Mouse (Mus musculus) Patski (cell line): ENCODE results near the gene Fbrsl1. TPM values are rescaled to one million over a fixed set of nuclear protein-coding genes. Genes with fewer than 3 reads are reported as not detected.
"Not testable (repeated sequence)": the region's sequence is repeated elsewhere in the genome, so short reads cannot be mapped to it uniquely, and the experiment has no call there.

Source experiments
- ATAC-seq: fragments of 100-300 bp; one replicate; pipeline ENCODE4 v1.8.0; 2021
- CTCF ChIA-PET: fragments of 350-600 bp; sonication (Branson Sonifier 250); formaldehyde crosslinking; loops from one replicate; lab custom pipeline; 2022; ENCODE audit warnings: inconsistent platforms; lab: Charles Lee
- POLR2A ChIA-PET: fragments of 350-600 bp; sonication (Branson Sonifier 250); formaldehyde crosslinking; loops from one replicate; lab custom pipeline; 2022; ENCODE audit warnings: antibody characterized with exemption, inconsistent platforms; lab: Charles Lee
- DNase-seq: peaks from one replicate; pipeline ENCODE4 v3.0.0-alpha.2; 2011; ENCODE audit warnings: low read depth, low spot score
- H3K27me3 ChIP-seq: fragments of 371-371 bp; one replicate; pipeline ENCODE4 v1.5.1; 2021
- CTCF ChIP-seq: fragments of 100-300 bp; IDR thresholded peaks from one replicate; pipeline ENCODE4 v1.5.1; 2021
- in situ Hi-C: fragments of 300-500 bp; cut with MboI; formaldehyde crosslinking; loops from 3 replicates; pipeline ENCODE4 v1.11.1; 2018; ENCODE audit warnings: low pct_unique_long_range_greater_than_20kb, mixed read lengths
- polyA plus RNA-seq: library from polyadenylated mRNA; unstranded; gene quantifications from one replicate; pipeline ENCODE4 v1.2.3, GENCODE M21; 2021

The Fbrsl1 gene
- polyA plus RNA-seq, 1 experiment from 2014 or later, result 33.6 TPM

DNA sequence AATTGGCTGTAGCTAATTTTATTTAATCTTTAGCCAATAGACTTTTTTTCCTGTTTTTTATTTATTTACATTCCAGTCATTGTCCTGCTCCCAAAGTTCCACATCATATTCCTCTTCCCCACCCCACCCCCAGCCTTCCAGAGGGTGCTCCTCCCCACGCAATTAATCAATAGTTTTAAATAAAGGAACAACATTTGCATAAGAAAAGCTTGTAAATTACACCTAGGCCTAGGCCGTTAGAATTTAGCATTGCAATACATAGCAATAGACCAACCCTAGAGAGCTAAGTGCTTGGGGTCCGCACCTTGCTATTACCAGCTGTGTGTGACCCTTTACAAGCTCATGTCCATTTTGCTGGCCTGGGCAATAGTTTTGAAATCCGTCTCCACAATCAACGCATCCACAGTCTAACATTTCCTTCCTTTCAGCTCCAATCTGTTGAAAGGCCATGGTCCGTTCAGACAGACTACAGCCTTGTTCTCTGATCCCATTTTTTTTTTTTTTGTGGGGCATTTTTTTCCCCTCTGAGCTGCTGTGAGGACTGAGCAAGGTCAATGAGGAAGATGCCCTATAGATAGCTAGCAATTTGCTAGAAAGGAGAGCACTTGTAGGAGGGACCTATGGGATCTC, 10.6 kb downstream of the Fbrsl1 start:
- in situ Hi-C loops, result no loop called here
- no peaks in the 10 kb centered on the region for H3K27me3 ChIP-seq
- ATAC-seq (no peak), DNase-seq (no peak)
- CTCF ChIA-PET, result interaction anchor here (0.8 to 3.6 kb wide), 7 partner anchors 9 to 76 kb away, joined by 3 to 17 read pairs (median 4); no protein-coding TSS in a partner anchor
- TF ChIP-seq CTCF, result no peak
- POLR2A ChIA-PET, result interaction anchor here (0.6 to 0.7 kb wide), 2 partner anchors 68 to 392 kb away, joined by 4 to 5 read pairs; no protein-coding TSS in a partner anchor

DNA sequence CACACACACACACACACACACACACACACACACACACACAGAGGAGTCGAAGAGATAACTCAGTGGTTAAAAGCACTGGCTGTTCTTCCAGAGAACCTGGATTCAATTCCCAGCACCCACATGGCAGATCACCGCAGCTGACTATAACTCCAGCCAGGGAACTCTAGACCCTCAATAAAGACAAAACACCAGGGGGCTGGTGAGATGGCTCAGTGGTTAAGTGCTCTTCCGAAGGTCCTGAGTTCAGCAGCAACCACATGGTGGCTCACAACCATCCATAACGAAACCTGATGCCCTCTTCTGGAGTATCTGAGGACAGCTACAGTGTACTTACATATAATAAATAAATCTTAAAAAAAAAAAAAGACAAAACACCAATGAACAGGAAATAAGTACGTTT, 12.1 kb downstream of the Fbrsl1 start:
- ChIA-PET POLR2A (interaction anchor here (1.1 kb wide), 1 partner anchor 67 kb away, joined by 5 read pairs; no protein-coding TSS in a partner anchor), CTCF (interaction anchor here (1.4 to 1.7 kb wide), 4 partner anchors 46 to 76 kb away, joined by 3 to 6 read pairs (median 4); no protein-coding TSS in a partner anchor)
- in situ Hi-C loops, H3K27me3 ChIP-seq, DNase-seq, ATAC-seq: not testable (repeated sequence)

DNA sequence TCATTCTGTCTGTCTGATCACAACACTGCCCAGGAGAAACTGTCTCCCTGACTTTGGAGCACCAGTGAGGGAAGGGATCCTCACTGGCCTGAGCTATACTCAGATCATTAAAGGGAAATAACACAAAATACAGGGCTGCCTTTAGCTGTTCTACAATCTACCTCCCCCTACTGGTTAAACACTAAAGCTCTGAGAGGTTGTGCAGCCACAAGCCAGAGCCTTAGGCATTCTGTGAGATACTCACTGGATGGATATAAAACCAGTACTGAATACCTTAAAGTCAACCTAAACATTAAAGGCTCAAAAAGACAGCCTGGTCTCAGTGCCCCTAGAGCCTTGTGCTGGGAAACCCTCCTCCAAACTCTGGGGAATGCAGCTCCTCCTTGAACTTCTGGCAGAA, 13.5 kb downstream of the Fbrsl1 start:
- DNase-seq (no peak), ATAC-seq (peak; percentile 59)
- no peaks in the 10 kb centered on the region for H3K27me3 ChIP-seq
- ChIA-PET CTCF (interaction anchor here (0.7 to 1.9 kb wide), 15 partner anchors 9 to 205 kb away, joined by 3 to 8 read pairs (median 4); no protein-coding TSS in a partner anchor), POLR2A (interaction anchor here (0.8 to 1.2 kb wide), 3 partner anchors 9 to 66 kb away, joined by 3 to 5 read pairs (median 3); no protein-coding TSS in a partner anchor)
- in situ Hi-C loops, result no loop called here
- TF ChIP-seq CTCF, result peak; percentile 72

DNA sequence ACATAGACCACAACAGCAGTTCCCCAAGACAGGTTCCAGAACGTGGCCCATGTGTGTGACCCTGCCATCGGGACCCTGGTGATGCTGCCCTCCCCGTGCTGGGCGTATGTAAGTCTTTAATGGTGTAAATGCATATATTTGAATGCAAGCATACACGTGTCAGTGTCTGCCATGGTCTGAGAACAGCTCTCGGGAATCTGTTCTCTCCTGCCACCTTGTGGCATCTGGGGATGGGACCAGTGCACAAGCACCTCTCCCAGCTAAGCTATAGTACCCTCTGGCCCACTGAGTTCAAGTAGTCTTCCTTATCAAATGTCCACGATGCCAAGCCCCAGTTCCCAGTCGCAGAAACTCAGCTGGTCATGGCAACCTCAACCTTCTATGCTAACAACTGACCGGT, 19.3 kb downstream of the Fbrsl1 start:
- POLR2A ChIA-PET, result no interaction called here
- no peaks in the 10 kb centered on the region for H3K27me3 ChIP-seq
- ATAC-seq (peak; percentile 53), DNase-seq (no peak)
- in situ Hi-C loops, result loop anchor here (5.0 kb wide), 1 partner anchor 47 kb away; no protein-coding TSS in a partner anchor
- CTCF ChIA-PET, result interaction anchor here (0.6 to 3.3 kb wide), 14 partner anchors 9 to 74 kb away, joined by 3 to 17 read pairs (median 4); no protein-coding TSS in a partner anchor
- TF ChIP-seq CTCF, result peak; percentile 85

DNA sequence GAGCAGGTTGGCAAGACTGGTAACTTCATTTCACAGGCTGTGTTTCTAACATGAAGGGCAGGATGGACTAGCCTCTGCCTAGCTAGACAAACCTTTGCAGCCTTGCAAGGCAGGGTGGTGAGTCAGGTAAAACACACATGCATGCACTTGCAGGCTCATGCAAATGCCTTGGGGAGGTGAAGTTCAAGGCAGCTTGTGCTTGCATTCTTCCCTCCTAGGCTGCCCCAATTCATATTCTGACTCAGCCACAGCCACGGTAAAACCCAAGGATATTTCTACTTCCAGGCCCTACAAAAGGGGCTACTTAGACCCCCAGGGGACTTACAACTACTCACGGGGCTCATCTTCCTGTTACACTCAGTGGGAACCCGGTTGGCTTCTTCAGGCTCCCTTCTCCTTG, 20.0 kb downstream of the Fbrsl1 start:
- in situ Hi-C loops, result loop anchor here (5.0 kb wide), 1 partner anchor 46 kb away; no protein-coding TSS in a partner anchor
- no peak for ATAC-seq
- TF ChIP-seq CTCF, result no peak
- ChIA-PET CTCF (interaction anchor here (0.6 to 3.3 kb wide), 11 partner anchors 10 to 73 kb away, joined by 3 to 17 read pairs (median 5); no protein-coding TSS in a partner anchor), POLR2A (no interaction called here)
- H3K27me3 ChIP-seq, result no peaks in the 10 kb centered on the region
- DNase-seq, result no peak

DNA sequence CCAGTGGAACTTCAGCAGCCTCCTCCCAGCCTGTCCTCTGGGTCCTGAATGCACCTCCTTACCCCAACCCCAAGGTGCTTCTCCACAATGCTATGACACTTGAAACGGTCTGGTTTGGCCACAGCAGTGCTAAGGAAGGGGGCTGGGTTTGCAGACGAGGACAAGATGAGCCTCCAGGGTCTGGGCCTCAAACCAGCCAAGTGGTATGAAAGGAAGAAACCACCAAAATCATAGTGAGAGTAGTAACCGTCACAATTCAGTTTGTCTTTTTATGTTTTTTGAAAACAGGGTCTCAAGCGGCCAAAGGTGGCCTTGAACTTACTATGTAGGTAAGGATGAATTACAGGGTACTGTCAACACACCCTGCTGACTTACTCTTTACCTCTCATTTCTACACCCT, 23.1 kb downstream of the Fbrsl1 start:
- no peaks in the 10 kb centered on the region for H3K27me3 ChIP-seq
- POLR2A ChIA-PET, result interaction anchor here (1.6 kb wide), 1 partner anchor 10 kb away, joined by 3 read pairs; no protein-coding TSS in a partner anchor
- in situ Hi-C loops, result loop anchor here (5.0 kb wide), 1 partner anchor 43 kb away; no protein-coding TSS in a partner anchor
- CTCF ChIA-PET, result interaction anchor here (1.0 to 2.2 kb wide), 5 partner anchors 10 to 51 kb away, joined by 3 to 8 read pairs (median 4); no protein-coding TSS in a partner anchor
- DNase-seq, result no peak
- no peak for ATAC-seq
- no peak for TF ChIP-seq CTCF

DNA sequence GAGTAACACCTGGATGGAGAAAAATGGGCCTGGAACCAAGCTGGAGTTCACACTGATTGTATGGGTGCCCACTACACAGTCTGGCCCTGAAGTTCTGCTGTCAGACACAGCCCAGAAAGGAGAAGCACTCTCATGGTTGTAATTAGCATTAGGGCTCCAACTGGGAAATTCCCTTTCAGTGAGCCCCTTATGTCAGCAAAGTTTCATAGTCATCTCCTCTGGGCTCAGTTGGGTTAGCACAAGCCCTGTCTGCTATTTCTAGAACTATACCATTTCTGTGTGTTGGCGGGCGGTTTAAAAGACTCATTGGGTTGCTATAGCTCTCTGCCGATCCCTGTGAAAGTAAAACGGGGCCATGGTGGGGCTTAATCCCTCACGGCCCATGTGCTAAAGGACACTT, 24.1 kb downstream of the Fbrsl1 start:
- POLR2A ChIA-PET, result no interaction called here
- DNase-seq (no peak), ATAC-seq (no peak)
- in situ Hi-C loops, result no loop called here
- TF ChIP-seq CTCF, result no peak
- no peaks in the 10 kb centered on the region for H3K27me3 ChIP-seq
- CTCF ChIA-PET, result interaction anchor here (1.2 kb wide), 1 partner anchor 14 kb away, joined by 4 read pairs; no protein-coding TSS in a partner anchor

DNA sequence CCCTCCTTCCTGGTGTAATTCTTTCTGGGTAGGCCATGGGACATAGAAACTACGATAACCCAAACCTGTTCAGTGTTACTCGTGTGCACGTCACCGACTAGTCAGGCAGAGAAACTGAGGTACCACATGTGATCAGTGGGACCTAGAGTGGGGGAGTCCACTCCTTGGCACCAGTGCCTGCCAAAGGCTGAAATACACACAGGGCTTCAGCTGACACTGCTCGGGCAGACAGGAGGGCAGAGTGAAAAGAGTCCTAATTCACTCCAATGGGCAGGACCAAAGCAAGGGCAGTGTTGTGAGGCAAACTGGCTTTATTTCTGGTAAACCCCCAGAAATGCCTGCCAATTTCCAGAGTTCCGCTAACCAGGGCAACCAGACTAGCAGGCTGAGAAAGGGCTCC, 26.9 kb downstream of the Fbrsl1 start:
- in situ Hi-C loops, result no loop called here
- TF ChIP-seq CTCF, result no peak
- H3K27me3 ChIP-seq, result no peaks in the 10 kb centered on the region
- ATAC-seq (no peak), DNase-seq (no peak)
- POLR2A ChIA-PET, result no interaction called here
- CTCF ChIA-PET, result interaction anchor here (1.2 kb wide), 1 partner anchor 14 kb away, joined by 3 read pairs; no protein-coding TSS in a partner anchor

DNA sequence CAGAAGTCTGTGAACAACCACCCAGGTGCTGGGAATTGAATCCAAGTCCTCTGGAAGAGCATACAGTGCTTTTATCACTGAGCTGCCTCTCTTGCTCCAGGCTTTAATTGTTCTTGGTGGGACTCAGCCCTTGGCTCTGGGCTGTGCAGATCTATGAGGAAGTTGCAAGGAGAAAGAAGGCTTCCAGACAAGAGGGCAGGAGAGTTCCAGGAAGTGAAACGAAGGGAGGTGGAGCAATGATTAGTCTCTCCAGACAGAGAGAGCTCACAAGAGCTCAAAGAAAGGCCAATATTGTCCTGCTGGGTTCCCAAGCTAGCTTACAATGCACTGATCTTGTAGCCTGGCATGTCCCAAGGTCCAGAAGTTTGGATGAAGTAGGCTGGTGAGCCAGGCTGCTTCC, 27.4 kb downstream of the Fbrsl1 start:
- ChIA-PET POLR2A (no interaction called here), CTCF (interaction anchor here (1.2 kb wide), 1 partner anchor 14 kb away, joined by 3 read pairs; no protein-coding TSS in a partner anchor)
- no peak for DNase-seq
- ATAC-seq, result no peak
- in situ Hi-C loops, result no loop called here
- no peaks in the 10 kb centered on the region for H3K27me3 ChIP-seq
- TF ChIP-seq CTCF, result no peak

DNA sequence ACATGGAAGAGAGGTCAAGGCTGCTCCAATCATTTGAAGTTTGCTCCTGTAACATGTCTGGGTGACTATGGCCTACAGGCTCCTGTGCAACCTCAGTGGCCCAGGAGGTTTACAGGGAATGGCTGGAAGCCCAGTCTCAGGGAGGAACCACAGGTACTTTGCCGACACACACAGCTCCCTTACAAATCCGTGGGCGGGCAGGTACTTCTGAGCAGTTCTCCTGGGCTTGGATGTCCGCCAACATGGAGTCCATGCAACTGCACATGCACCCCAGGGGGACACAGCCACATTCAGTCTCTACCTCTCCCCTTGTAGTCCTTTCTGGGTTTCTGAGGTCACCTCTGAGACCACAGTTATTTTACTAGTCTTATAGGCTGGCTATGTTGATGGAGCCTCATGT, 28.1 kb downstream of the Fbrsl1 start:
- in situ Hi-C loops, result no loop called here
- ATAC-seq (no peak), DNase-seq (no peak)
- CTCF ChIA-PET, result interaction anchor here (1.0 to 1.6 kb wide), 6 partner anchors 9 to 100 kb away, joined by 3 to 4 read pairs (median 3); no protein-coding TSS in a partner anchor
- POLR2A ChIA-PET, result no interaction called here
- TF ChIP-seq CTCF, result no peak
- no peaks in the 10 kb centered on the region for H3K27me3 ChIP-seq
